Mouse (Mus musculus): Measurements from ENCODE around the gene Atf5. TPM values are rescaled to one million over a fixed set of nuclear protein-coding genes. Genes with fewer than 3 reads are reported as not detected.

Atf5 gene
- polyA plus RNA-seq, 1 experiment from 2014 or later = 7.3 TPM

DNA sequence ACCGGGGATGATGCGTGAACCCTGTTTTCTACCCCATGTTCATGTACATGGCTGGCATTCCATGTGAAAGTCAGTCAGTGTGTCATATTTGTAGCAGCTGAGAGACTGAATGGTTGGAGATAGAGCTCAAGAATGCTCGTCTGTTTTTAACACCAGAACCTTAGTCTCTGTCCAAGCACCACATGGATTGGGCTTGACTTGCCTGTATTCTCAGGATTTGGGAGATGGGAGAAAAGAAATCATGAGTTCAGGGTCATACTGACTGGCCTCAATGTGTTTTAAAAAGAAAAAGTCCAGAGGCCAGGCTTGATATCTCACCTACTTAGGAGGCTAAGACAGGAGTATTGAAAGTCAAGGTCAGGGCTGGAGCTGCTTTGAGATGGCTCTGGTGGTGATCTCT is 983 bp upstream of the Atf5 start:
- peak overlapping the region; percentile 95 for H3K9ac ChIP-seq (ENCODE audit: low read length)
- H3K27ac ChIP-seq (replicated peaks) = peak overlapping the region; percentile 98
- H3K4me1 ChIP-seq (replicated peaks; ENCODE audit: control insufficient read depth, insufficient read depth) = peaks cover 16% of the 10 kb centered on the region
- ATAC-seq (ENCODE audit: low FRiP score, low TSS enrichment) = no peak
- H3K27me3 ChIP-seq (ENCODE audit: control insufficient read depth, insufficient read depth, low read length) = no peaks in the 10 kb centered on the region
- TF ChIP-seq EP300 (optimal IDR thresholded peaks at IDR 0.05) (no peak), CTCF (IDR thresholded peaks at IDR 0.05; ENCODE audit: low read depth) (no peak)
- peak overlapping the region; percentile 80 for H3K4me2 ChIP-seq (replicated peaks; ENCODE audit: low read depth)
- DNase-seq (ENCODE audit: low spot score) = no peak
- H3K36me3 ChIP-seq (ENCODE audit: control insufficient read depth, insufficient read depth, low read length) = no peaks in the 10 kb centered on the region
- WGBS = 10% methylated on average over 3 of the region's 3 CpGs
- peak overlapping the region; percentile 82 for H3K4me3 ChIP-seq (ENCODE audit: low read depth, low read length)
- H3K9me3 ChIP-seq (ENCODE audit: control insufficient read depth, low read length) = no peaks in the 10 kb centered on the region

DNA sequence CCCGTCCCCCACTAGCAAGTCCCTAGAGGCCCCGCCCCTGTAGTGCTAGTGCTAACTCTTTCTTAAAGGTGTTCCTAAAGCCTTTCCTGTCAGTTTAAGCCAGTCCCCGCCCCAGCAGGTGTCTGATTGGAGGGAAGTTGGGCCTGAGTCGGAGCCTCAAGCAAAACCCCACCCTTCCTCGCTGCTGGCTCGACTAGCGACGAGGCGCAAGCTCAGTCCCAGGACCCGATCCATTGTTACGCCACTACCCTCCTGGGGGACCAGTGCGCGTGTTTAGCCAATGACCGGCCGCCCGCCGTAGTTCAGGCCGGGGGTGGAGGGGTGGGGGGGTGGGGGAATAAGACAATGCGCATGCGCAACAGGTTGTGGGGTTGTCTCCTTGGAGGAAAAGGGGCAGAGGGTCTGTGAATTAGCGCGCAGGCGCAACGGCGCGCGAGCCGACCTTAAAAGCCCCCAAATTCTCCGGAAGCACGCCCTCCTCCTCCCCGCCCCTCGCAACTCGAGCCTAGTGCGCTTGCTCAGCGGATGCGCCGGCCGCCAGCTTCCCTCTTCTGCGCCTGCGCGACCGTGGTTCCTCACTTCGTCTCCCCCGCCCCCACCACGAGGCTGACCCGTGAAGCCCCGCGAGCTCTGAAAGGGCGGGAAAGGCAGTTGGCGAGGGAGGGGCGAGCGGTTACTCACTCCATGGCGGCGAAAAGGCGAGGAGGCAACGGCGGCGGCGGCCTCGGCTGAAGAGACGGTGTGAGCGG is 563 bp downstream of the Atf5 start, which contains the start of the genes Nup62 and Il4i1:
Nup62 (plus strand) TSS at position 368 of the 749 bp plus-strand sequence.
Il4i1 (plus strand) TSS at position 667 of the 749 bp plus-strand sequence.
- no peaks in the 10 kb centered on the region for H3K27me3 ChIP-seq (ENCODE audit: control insufficient read depth, insufficient read depth, low read length)
- DNase-seq (ENCODE audit: low spot score) (peak; percentile 98), ATAC-seq (ENCODE audit: low FRiP score, low TSS enrichment) (peak; percentile 94)
- TF ChIP-seq CTCF (IDR thresholded peaks at IDR 0.05; ENCODE audit: low read depth) = peak; percentile 24; the same call in 1 of the 2 replicates
- no peak for TF ChIP-seq EP300 (optimal IDR thresholded peaks at IDR 0.05)
- H3K4me2 ChIP-seq (replicated peaks; ENCODE audit: low read depth) = peak within 1 kb of the TSS; percentile 80
- H3K9me3 ChIP-seq (ENCODE audit: control insufficient read depth, low read length) = no peaks in the 10 kb centered on the region
- H3K4me1 ChIP-seq (replicated peaks; ENCODE audit: control insufficient read depth, insufficient read depth) = peaks cover 16% of the 10 kb centered on the region
- 0% methylated on average over 60 of the region's 62 CpGs for WGBS
- no peaks in the 10 kb centered on the region for H3K36me3 ChIP-seq (ENCODE audit: control insufficient read depth, insufficient read depth, low read length)
- H3K27ac ChIP-seq (replicated peaks) = peak within 1 kb of the TSS; percentile 98
- H3K4me3 ChIP-seq (ENCODE audit: low read depth, low read length) = peak within 1 kb of the TSS; percentile 82
- peak within 1 kb of the TSS; percentile 95 for H3K9ac ChIP-seq (ENCODE audit: low read length)

DNA sequence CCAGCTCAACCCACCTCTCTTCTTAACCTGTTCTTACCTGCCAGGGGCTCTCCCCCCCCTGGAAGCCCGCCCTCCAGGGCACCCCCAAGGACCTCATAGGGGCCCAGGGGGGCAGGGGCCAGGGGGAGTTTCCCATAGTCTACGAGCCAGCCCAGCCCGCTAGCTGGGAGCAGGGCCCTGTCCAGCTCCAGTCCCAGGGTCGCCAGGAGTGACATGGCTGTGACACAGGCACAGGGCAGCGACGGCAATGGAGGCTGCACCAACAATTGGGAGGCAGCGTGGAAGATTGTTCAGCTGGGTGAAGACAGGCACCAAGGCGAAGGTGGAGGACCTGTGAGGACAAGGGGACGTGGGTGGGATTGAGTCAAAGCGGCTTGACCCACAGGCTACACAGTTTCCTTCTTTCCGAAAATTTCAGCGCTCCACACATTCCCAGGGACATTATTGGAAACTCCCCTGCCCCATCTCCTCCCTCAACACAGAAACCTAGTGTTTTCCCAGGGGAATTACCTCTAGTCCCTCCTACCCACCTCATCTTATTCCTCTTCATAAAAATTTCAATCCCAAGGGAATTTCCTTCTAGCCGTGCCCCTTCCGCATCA is 1.4 kb downstream of the Atf5 start:
- Histone ChIP-seq H3K27ac (replicated peaks) (peak overlapping the region; percentile 98; the same call in 1 of the 2 replicates), H3K4me2 (replicated peaks; ENCODE audit: low read depth) (peak overlapping the region; percentile 80), H3K27me3 (ENCODE audit: control insufficient read depth, insufficient read depth, low read length) (no peaks in the 10 kb centered on the region), H3K9me3 (ENCODE audit: control insufficient read depth, low read length) (no peaks in the 10 kb centered on the region), H3K36me3 (ENCODE audit: control insufficient read depth, insufficient read depth, low read length) (no peaks in the 10 kb centered on the region), H3K4me3 (ENCODE audit: low read depth, low read length) (peak overlapping the region; percentile 82), H3K9ac (ENCODE audit: low read length) (peak overlapping the region; percentile 48), H3K4me1 (replicated peaks; ENCODE audit: control insufficient read depth, insufficient read depth) (peaks cover 16% of the 10 kb centered on the region)
- WGBS = 36% methylated on average over 14 of the region's 14 CpGs
- TF ChIP-seq EP300 (optimal IDR thresholded peaks at IDR 0.05) (no peak), CTCF (IDR thresholded peaks at IDR 0.05; ENCODE audit: low read depth) (no peak)
- DNase-seq (ENCODE audit: low spot score) = peak; percentile 21
- no peak for ATAC-seq (ENCODE audit: low FRiP score, low TSS enrichment)

DNA sequence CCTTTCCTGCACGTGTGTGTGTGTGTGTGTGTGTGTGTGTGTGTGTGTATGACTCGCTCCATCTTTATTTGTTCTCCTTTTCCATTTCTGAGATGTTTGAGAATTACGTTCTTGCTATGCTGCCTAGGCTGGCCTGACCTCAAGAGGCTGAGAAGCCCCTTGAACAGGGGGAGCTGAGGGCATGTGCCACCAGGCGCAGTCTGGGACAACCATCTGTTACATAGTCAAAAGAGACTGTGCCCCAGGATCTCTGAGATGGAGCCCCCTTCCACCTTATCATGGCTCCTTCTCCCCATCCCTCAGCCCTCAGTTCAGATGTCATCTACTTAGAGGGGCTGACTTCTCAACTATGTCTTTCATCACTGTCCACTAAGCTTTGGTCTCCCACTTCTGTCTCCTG is 2.0 kb downstream of the Atf5 start:
- no peaks in the 10 kb centered on the region for H3K27me3 ChIP-seq (ENCODE audit: control insufficient read depth, insufficient read depth, low read length)
- no peaks in the 10 kb centered on the region for H3K9me3 ChIP-seq (ENCODE audit: control insufficient read depth, low read length)
- 84% methylated on average over 4 of the region's 4 CpGs for WGBS
- DNase-seq (ENCODE audit: low spot score) (peak; percentile 11), ATAC-seq (ENCODE audit: low FRiP score, low TSS enrichment) (no peak)
- TF ChIP-seq EP300 (optimal IDR thresholded peaks at IDR 0.05) = no peak
- no peak for TF ChIP-seq CTCF (IDR thresholded peaks at IDR 0.05; ENCODE audit: low read depth)
- H3K27ac ChIP-seq (replicated peaks) = no peak overlapping the region
- peaks cover 16% of the 10 kb centered on the region for H3K4me1 ChIP-seq (replicated peaks; ENCODE audit: control insufficient read depth, insufficient read depth)
- no peak overlapping the region for H3K4me3 ChIP-seq (ENCODE audit: low read depth, low read length)
- no peak overlapping the region for H3K4me2 ChIP-seq (replicated peaks; ENCODE audit: low read depth)
- no peak overlapping the region for H3K9ac ChIP-seq (ENCODE audit: low read length)
- no peaks in the 10 kb centered on the region for H3K36me3 ChIP-seq (ENCODE audit: control insufficient read depth, insufficient read depth, low read length)

DNA sequence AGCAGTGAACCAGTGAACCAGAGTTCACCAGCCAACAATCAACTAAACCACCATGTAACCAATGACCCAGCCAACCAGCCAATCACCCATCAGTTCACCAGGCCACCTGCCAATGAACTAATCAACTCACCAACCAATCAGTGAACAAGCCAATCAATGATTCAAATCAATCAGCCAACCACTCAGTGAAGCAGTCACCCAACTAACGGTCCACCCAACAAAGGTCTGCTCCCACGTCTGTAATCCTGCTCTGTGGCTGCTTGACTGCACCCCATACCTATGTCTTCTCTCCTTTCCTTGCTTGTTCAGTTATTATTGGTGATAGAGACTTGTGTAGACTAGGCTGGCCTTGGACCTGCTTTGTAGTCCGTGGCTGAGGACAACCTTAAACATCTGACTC is 2.5 kb downstream of the Atf5 start:
- Histone ChIP-seq H3K4me3 (ENCODE audit: low read depth, low read length) (no peak overlapping the region), H3K9me3 (ENCODE audit: control insufficient read depth, low read length) (no peaks in the 10 kb centered on the region), H3K4me2 (replicated peaks; ENCODE audit: low read depth) (no peak overlapping the region), H3K27ac (replicated peaks) (no peak overlapping the region), H3K9ac (ENCODE audit: low read length) (no peak overlapping the region), H3K36me3 (ENCODE audit: control insufficient read depth, insufficient read depth, low read length) (no peaks in the 10 kb centered on the region), H3K4me1 (replicated peaks; ENCODE audit: control insufficient read depth, insufficient read depth) (peaks cover 16% of the 10 kb centered on the region), H3K27me3 (ENCODE audit: control insufficient read depth, insufficient read depth, low read length) (no peaks in the 10 kb centered on the region)
- TF ChIP-seq EP300 (optimal IDR thresholded peaks at IDR 0.05) (no peak), CTCF (IDR thresholded peaks at IDR 0.05; ENCODE audit: low read depth) (no peak)
- WGBS = 96% methylated on average over 3 of the region's 3 CpGs
- no peak for ATAC-seq (ENCODE audit: low FRiP score, low TSS enrichment)
- no peak for DNase-seq (ENCODE audit: low spot score)

Data from stomach, postnatal 0 days (tissue).